8 mouse cellular contexts compared by ENCODE assay signal in the genomic region with DNA sequence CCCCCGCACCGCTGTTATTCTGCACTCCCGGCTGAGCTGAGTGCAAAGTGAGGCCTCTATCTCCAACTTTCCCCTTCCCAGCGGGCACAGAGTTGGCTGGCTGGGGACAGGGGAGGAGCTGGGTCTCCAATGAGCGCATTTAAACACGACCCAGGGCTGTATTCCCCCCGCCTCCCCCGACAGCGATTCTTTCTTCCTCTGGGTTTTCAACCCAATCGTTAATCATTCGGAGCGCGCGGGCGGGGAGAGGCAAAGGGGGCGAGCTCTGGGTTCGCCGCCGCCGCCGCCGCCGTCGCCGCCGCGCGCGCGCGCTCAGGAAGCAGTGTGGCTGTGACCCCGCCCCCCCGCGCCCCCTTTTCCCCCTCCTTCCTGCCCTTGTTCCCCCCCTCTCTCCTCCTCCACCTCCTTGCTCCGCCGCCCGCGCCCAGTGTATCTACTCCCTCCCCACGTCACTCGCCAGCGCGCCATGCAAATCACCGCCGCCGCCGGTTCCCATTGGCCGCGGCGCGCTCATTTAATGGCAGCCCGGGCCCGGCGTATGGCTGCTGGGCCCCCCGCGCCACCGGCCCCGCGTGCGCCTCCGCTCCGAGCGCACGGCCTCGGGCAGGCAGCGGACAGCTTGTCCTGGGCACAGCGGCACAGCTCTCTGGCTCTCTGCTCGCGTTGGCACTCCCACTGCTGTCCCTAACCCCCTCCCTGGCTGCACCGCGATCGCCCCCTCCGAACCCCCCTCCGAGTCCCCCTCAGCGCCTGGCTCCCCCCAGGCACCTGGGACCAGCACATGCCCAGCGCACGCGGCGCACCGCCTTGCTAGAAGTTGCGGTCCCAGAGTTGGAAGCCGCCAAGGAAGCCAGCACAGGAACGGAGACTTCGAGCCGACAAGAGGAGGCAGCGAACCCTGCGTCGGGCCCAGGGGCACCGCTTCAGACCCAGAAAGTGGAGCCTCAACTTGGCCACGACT. TPM values are rescaled to one million over a fixed set of nuclear protein-coding genes. Genes with fewer than 3 reads are reported as not detected.
DNase-seq lines count a peak whose midpoint lies in the region; ATAC-seq lines count a peak whose summit lies in the region.

A gene (plus strand): TSS at position 225 of the 961 bp plus-strand sequence.

- H3K27me3 ChIP-seq in embryonic facial prominence, embryonic 12.5 days = peaks cover 84% of the 10 kb centered on the region
- H3K27me3 ChIP-seq in intestine, embryonic 14.5 days (replicated peaks; ENCODE audit: control insufficient read depth, insufficient read depth, low read length) = peaks cover 100% of the 10 kb centered on the region
- peaks cover 99% of the 10 kb centered on the region for H3K27me3 ChIP-seq in liver, embryonic 13.5 days

- peak within 1 kb of the TSS; percentile 60 for H3K4me2 ChIP-seq in embryonic facial prominence, embryonic 12.5 days (replicated peaks)
- H3K4me2 ChIP-seq in intestine, embryonic 14.5 days (ENCODE audit: low read length) = peak within 1 kb of the TSS; percentile 59
- peak within 1 kb of the TSS; percentile 48 for H3K4me2 ChIP-seq in liver, embryonic 13.5 days

- H3K9me3 ChIP-seq in embryonic facial prominence, embryonic 12.5 days = no peaks in the 10 kb centered on the region
- no peaks in the 10 kb centered on the region for H3K9me3 ChIP-seq in intestine, embryonic 14.5 days (ENCODE audit: control insufficient read depth, low read length)
- H3K9me3 ChIP-seq in liver, embryonic 13.5 days (replicated peaks) = no peaks in the 10 kb centered on the region

- under 1% methylated on average over 62 of the region's 89 CpGs for WGBS in embryonic facial prominence, embryonic 12.5 days
- under 1% methylated on average over 86 of the region's 89 CpGs for WGBS in intestine, embryonic 14.5 days
- WGBS in liver, embryonic 13.5 days (ENCODE audit: insufficient replicate concordance) = 2% methylated on average over 66 of the region's 89 CpGs

- no peak within 1 kb of the TSS for H3K9ac ChIP-seq in embryonic facial prominence, embryonic 12.5 days
- no peak within 1 kb of the TSS for H3K9ac ChIP-seq in intestine, embryonic 14.5 days (ENCODE audit: low read length)
- H3K9ac ChIP-seq in liver, embryonic 13.5 days = no peak within 1 kb of the TSS

- H3K4me1 ChIP-seq in embryonic facial prominence, embryonic 12.5 days = peaks cover 11% of the 10 kb centered on the region; the same call in 1 of the 2 replicates
- H3K4me1 ChIP-seq in intestine, embryonic 14.5 days (replicated peaks; ENCODE audit: control insufficient read depth, insufficient read depth, low read length) = 0 out of 2 replicates have a peak, but pooled peaks cover 7% of the 10 kb centered on the region
- peaks cover 4% of the 10 kb centered on the region; the same call in 1 of the 2 replicates for H3K4me1 ChIP-seq in liver, embryonic 13.5 days (replicated peaks)

- H3K36me3 ChIP-seq in embryonic facial prominence, embryonic 12.5 days = no peaks in the 10 kb centered on the region
- no peaks in the 10 kb centered on the region for H3K36me3 ChIP-seq in intestine, embryonic 14.5 days (ENCODE audit: control insufficient read depth, insufficient read depth, low read length)
- H3K36me3 ChIP-seq in liver, embryonic 13.5 days = no peaks in the 10 kb centered on the region

- H3K4me3 ChIP-seq in embryonic facial prominence, embryonic 12.5 days = peak within 1 kb of the TSS; percentile 38
- peak within 1 kb of the TSS; percentile 32 for H3K4me3 ChIP-seq in intestine, embryonic 14.5 days (ENCODE audit: low read depth, low read length)
- H3K4me3 ChIP-seq in liver, embryonic 13.5 days (replicated peaks) = peak within 1 kb of the TSS; percentile 35

- peak; percentile 39 for DNase-seq in adrenal gland, postnatal 25 days
- DNase-seq in adrenal gland, postnatal 4 days (ENCODE audit: low spot score in 2 of 2) = no peak
- peak; percentile 19 to 20 for DNase-seq in B cell, adult 2 months
- peak; percentile 76 for DNase-seq in intestine, embryonic 14.5 days (ENCODE audit: low spot score)
- no peak for DNase-seq in liver, embryonic 13.5 days
- DNase-seq in right cerebral cortex, postnatal 36 days (ENCODE audit: low spot score in 2 of 2) = peak; percentile 66 to 68
- no peak for DNase-seq in urinary bladder, adult 2 months (ENCODE audit: low spot score)

- peak; percentile 72 for ATAC-seq in embryonic facial prominence, embryonic 12.5 days (ENCODE audit: insufficient number of reproducible peaks, insufficient read depth, low FRiP score, low TSS enrichment)
- peak; percentile 51; the same call in 1 of the 2 replicates for ATAC-seq in intestine, embryonic 14.5 days (replicated peaks; ENCODE audit: low FRiP score, low TSS enrichment, low read depth)
- ATAC-seq in liver, embryonic 13.5 days (ENCODE audit: low read depth) = no peak

- H3K27ac ChIP-seq in embryonic facial prominence, embryonic 12.5 days = peak within 1 kb of the TSS; percentile 23; the same call in 1 of the 2 replicates
- no peak within 1 kb of the TSS for H3K27ac ChIP-seq in intestine, embryonic 14.5 days (ENCODE audit: low read depth)
- H3K27ac ChIP-seq in liver, embryonic 13.5 days = no peak within 1 kb of the TSS

RNA-seq across cellular contexts. Expression of the gene that starts here (rescaled TPM):
- total RNA-seq in adrenal gland, postnatal 25 days (2021) = not detected in 2 replicates
- under 1 TPM; 0.06 to 0.25 TPM for total RNA-seq in adrenal gland, postnatal 4 days (2021)
- polyA plus RNA-seq in embryonic facial prominence, embryonic 12.5 days (2016; fragmentation: Nextera tagmentation; extraction: Ambion mirVana) = 0.50 and 0.51 TPM in 2 replicates
- polyA plus RNA-seq in intestine, embryonic 14.5 days (2014; fragmentation: Nextera tagmentation; extraction: Ambion mirVana) = 0.05 TPM in 1 of 2 replicates, not detected in the other
- polyA plus RNA-seq in liver, embryonic 13.5 days (2015; fragmentation: Nextera tagmentation; extraction: Ambion mirVana) = not detected in 2 replicates
- polyA plus RNA-seq in urinary bladder, adult 2 months (2012; rRNA removed) = not detected in 2 replicates

Comparison
In these comparisons a context has a peak if more than half of its experiments do, and no peak if none do; other contexts are left out.
1. Peak in DNase-seq in adrenal gland, postnatal 25 days; RNA of the gene not detected or under 1 TPM.
2. Peak in ATAC-seq, H3K4me3 ChIP-seq, H3K27ac ChIP-seq and H3K4me2 ChIP-seq in embryonic facial prominence, embryonic 12.5 days; RNA of the gene not detected or under 1 TPM.
3. Peak in DNase-seq, ATAC-seq, H3K4me3 ChIP-seq and H3K4me2 ChIP-seq in intestine, embryonic 14.5 days; RNA of the gene not detected or under 1 TPM.
4. DNase-seq: peak in B cell, adult 2 months (2 of 2) and right cerebral cortex, postnatal 36 days (2 of 2); none in adrenal gland, postnatal 4 days (0 of 2), liver, embryonic 13.5 days (single experiment) and urinary bladder, adult 2 months (single experiment).
5. Peak in every context shown above with its lines, with median percentiles within 50 percentile points of each other: H3K4me2 ChIP-seq and H3K4me3 ChIP-seq.